Mouse (Mus musculus) intestine, postnatal 0 days (tissue): ENCODE results near the gene Klhl29. TPM values are rescaled to one million over a fixed set of nuclear protein-coding genes. Genes with fewer than 3 reads are reported as not detected.

ENCODE experiments used
- ATAC-seq: fragments of 200-750 bp; cut with Nextera tagmentation; 2 replicates; pipeline ENCODE4 v1.8.0; 2017; ENCODE audit warnings: mild to moderate bottlenecking, moderate TSS enrichment, moderate library complexity
- H3K27ac ChIP-seq: fragments of 300-500 bp; sonication (generic); 2 replicates; pipeline ENCODE4 v1.5.1; 2014; ENCODE audit warnings: mild to moderate bottlenecking, low read depth, low read length, moderate library complexity
- H3K27me3 ChIP-seq: fragments of 300-500 bp; sonication (generic); replicated peaks from 2 replicates; pipeline ENCODE4 v1.6.1; 2014; ENCODE audit warnings: low read length, mixed read lengths; ENCODE audit not compliant: control insufficient read depth, insufficient read depth
- H3K36me3 ChIP-seq: fragments of 300-500 bp; sonication (generic); 2 replicates; pipeline ENCODE4 v1.6.1; 2014; ENCODE audit warnings: mild to moderate bottlenecking, moderate library complexity; ENCODE audit not compliant: control insufficient read depth, insufficient read depth
- H3K4me1 ChIP-seq: fragments of 300-500 bp; sonication (generic); replicated peaks from 2 replicates; pipeline ENCODE4 v1.6.1; 2014; ENCODE audit warnings: antibody characterized with exemption, low read length, mixed read lengths; ENCODE audit not compliant: control insufficient read depth, insufficient read depth
- H3K4me2 ChIP-seq: fragments of 300-500 bp; sonication (generic); replicated peaks from 2 replicates; pipeline ENCODE4 v1.6.1; 2014; ENCODE audit warnings: low read depth, mild to moderate bottlenecking, moderate library complexity
- H3K4me3 ChIP-seq: fragments of 300-500 bp; sonication (generic); 2 replicates; pipeline ENCODE4 v1.5.1; 2014; ENCODE audit warnings: low read depth, low read length
- H3K9ac ChIP-seq: fragments of 300-500 bp; sonication (generic); 2 replicates; pipeline ENCODE4 v1.6.1; 2014; ENCODE audit warnings: mild to moderate bottlenecking, low read depth, low read length
- H3K9me3 ChIP-seq: fragments of 300-500 bp; sonication (generic); 2 replicates; pipeline ENCODE4 v1.6.1; 2016; ENCODE audit warnings: mixed run types; ENCODE audit not compliant: control insufficient read depth
- CTCF ChIP-seq: sonication (generic); IDR thresholded peaks from 2 replicates; pipeline ENCODE4 v1.5.1; 2016; ENCODE audit warnings: low read depth, mild to moderate bottlenecking, control low read depth, antibody characterized with exemption, moderate library complexity
- WGBS: fragments of 180-500 bp; shearing (Covaris S2); extraction: QIAGEN DNeasy Blood & Tissue Kit; methylation state at CpG from one replicate; pipeline ENCODE4 v1.1.7; 2014; 5-methylcytosine and 5-hydroxymethylcytosine counted together
- polyA plus RNA-seq: library from polyadenylated mRNA; unstranded; fragments of >200 nt; fragmentation: Nextera tagmentation; extraction: Ambion mirVana; gene quantifications from 2 replicates; pipeline ENCODE4 v1.2.1, GENCODE M21; 2015

The Klhl29 gene
- polyA plus RNA-seq, 1 experiment from 2014 or later: 0.34 TPM

DNA sequence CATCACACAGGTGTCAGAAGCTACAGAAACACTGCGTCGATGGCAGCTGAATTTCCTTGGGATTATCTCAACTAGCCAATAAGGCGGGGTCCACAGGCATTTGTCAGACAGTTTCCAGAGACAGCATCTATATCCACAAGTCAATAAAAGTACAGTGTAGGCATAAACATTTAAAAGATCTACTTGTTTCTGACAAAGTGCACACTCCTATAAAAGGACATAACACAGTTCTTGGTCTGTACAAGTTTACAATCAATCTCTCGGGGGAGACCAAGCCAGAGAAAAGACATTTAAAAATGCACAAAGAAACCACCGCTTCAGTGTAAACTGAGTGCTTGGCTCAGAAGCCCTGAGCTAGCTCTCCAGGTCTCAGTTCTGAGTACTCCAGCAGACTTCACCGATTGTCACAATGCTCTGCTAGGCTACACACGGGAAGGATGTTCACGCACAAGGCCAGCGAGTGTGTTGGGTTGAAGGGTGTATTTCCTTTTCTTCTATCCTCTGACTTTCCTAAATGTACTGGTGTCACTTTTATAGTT, 59.4 kb downstream of the Klhl29 start:
- Histone ChIP-seq H3K4me1 (no peaks in the 10 kb centered on the region), H3K36me3 (no peaks in the 10 kb centered on the region), H3K27ac (no peak overlapping the region), H3K9ac (no peak overlapping the region), H3K27me3 (no peaks in the 10 kb centered on the region), H3K4me2 (no peak overlapping the region), H3K9me3 (no peaks in the 10 kb centered on the region), H3K4me3 (no peak overlapping the region)
- no peak for TF ChIP-seq CTCF
- 68% methylated on average over 9 of the region's 9 CpGs for WGBS
- no peak for ATAC-seq

- Histone ChIP-seq H3K9me3 (no peaks in the 10 kb centered on the region), H3K4me1 (no peaks in the 10 kb centered on the region), H3K27ac (no peak overlapping the region), H3K4me2 (no peak overlapping the region), H3K4me3 (no peak overlapping the region), H3K9ac (no peak overlapping the region), H3K27me3 (no peaks in the 10 kb centered on the region), H3K36me3 (no peaks in the 10 kb centered on the region)
- no peak for ATAC-seq
- peak; percentile 61 for TF ChIP-seq CTCF
- WGBS: 89% methylated on average over 2 of the region's 2 CpGs
These were observed 67.6 kb downstream of the Klhl29 start for GRCm38 (mm10) chr12:5307923-5308322.

GRCm38 (mm10) chr12:5305466-5305865, 70.0 kb downstream of the Klhl29 start:
- H3K36me3 ChIP-seq: no peaks in the 10 kb centered on the region
- 27% methylated on average over 1 of the region's 1 CpGs for WGBS
- no peak overlapping the region for H3K27ac ChIP-seq
- H3K9ac ChIP-seq: no peak overlapping the region
- no peak for TF ChIP-seq CTCF
- H3K27me3 ChIP-seq: no peaks in the 10 kb centered on the region
- no peak overlapping the region for H3K4me3 ChIP-seq
- no peaks in the 10 kb centered on the region for H3K9me3 ChIP-seq
- H3K4me1 ChIP-seq: no peaks in the 10 kb centered on the region
- ATAC-seq: no peak
- H3K4me2 ChIP-seq: no peak overlapping the region

DNA sequence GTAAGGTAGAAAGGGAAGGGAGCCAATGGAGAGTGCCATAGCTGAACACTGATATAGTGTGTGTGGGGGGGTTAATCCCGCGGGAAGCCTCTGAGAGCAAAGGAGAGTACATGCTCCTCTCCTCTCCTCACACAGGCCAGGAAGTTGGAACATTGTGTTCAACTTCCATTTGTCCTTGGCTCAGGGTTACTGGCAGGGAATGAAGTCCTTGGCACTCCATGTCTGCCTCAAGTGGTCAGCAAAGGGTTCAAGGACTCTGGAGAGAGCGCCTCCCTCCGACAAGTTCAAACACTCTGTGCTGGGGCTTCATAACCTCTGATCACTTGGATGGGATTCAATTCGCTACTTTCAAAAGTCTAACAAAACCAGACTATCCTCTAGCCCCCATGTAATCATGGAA, 71.6 kb downstream of the Klhl29 start:
- Histone ChIP-seq H3K36me3 (no peaks in the 10 kb centered on the region), H3K27ac (no peak overlapping the region), H3K9me3 (no peaks in the 10 kb centered on the region), H3K27me3 (no peaks in the 10 kb centered on the region), H3K4me3 (no peak overlapping the region), H3K4me2 (no peak overlapping the region), H3K9ac (no peak overlapping the region), H3K4me1 (no peaks in the 10 kb centered on the region)
- TF ChIP-seq CTCF: no peak
- no peak for ATAC-seq
- 75% methylated on average over 5 of the region's 5 CpGs for WGBS

DNA sequence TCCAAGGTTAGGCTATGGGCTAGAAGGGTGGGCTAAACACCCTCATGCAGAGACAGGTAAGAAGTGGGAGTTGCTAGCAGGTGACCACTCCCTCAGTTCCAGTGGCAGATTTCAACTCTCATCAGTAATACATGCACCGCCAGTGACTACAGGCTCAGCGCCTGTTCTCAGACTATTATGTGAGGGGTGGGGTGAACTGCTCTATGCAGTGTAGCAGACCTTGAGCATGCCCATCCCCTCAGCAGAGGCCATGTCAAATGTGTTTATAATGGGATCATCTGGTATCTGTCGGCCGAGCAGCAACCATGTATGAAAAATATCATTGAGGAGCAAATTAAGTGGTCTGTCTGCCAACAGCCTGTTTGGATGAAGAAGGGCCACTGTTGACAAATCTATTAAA, 72.4 kb downstream of the Klhl29 start:
- Histone ChIP-seq H3K4me1 (no peaks in the 10 kb centered on the region), H3K27ac (no peak overlapping the region), H3K36me3 (no peaks in the 10 kb centered on the region), H3K9me3 (no peaks in the 10 kb centered on the region), H3K9ac (no peak overlapping the region), H3K4me3 (no peak overlapping the region), H3K4me2 (no peak overlapping the region), H3K27me3 (no peaks in the 10 kb centered on the region)
- no peak for TF ChIP-seq CTCF
- no peak for ATAC-seq
- 63% methylated on average over 4 of the region's 4 CpGs for WGBS

- 74% methylated on average over 5 of the region's 5 CpGs for WGBS
- ATAC-seq: no peak
- TF ChIP-seq CTCF: no peak
These were observed 73.6 kb downstream of the Klhl29 start for GRCm38 (mm10) chr12:5301841-5302240.

DNA sequence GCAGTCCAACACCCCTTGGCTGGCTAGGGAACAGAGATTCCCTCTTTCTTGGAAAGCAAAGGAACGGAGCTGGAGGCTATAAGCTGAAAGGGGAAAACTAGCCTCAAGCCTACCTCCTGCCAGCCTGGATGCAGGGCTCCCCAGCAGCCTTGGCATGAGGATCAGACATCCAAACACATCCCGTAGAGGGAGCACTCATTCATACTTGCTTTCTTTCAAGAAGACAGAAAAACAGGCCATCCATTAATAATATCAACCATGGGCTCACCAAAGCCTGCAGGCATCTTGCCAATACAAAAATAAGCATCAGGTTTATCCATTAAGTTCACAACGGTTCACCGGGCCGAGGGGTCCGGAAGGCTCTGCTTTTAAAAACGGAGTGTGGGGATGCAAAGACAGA, 79.1 kb downstream of the Klhl29 start:
- Histone ChIP-seq H3K4me2 (no peak overlapping the region), H3K9me3 (no peaks in the 10 kb centered on the region), H3K4me1 (no peaks in the 10 kb centered on the region), H3K9ac (no peak overlapping the region), H3K27ac (no peak overlapping the region), H3K4me3 (no peak overlapping the region), H3K36me3 (no peaks in the 10 kb centered on the region), H3K27me3 (no peaks in the 10 kb centered on the region)
- ATAC-seq: no peak
- WGBS: 68% methylated on average over 7 of the region's 7 CpGs
- TF ChIP-seq CTCF: no peak

More at GRCm38 (mm10) chr12:5301841-5302240, 73.6 kb downstream of the Klhl29 start:
- Histone ChIP-seq H3K4me2 (no peak overlapping the region), H3K27me3 (no peaks in the 10 kb centered on the region), H3K9me3 (no peaks in the 10 kb centered on the region), H3K36me3 (no peaks in the 10 kb centered on the region), H3K9ac (no peak overlapping the region), H3K27ac (no peak overlapping the region), H3K4me3 (no peak overlapping the region), H3K4me1 (no peaks in the 10 kb centered on the region)
